ENCODE assay signal across 8 mouse cellular contexts in the genomic region with DNA sequence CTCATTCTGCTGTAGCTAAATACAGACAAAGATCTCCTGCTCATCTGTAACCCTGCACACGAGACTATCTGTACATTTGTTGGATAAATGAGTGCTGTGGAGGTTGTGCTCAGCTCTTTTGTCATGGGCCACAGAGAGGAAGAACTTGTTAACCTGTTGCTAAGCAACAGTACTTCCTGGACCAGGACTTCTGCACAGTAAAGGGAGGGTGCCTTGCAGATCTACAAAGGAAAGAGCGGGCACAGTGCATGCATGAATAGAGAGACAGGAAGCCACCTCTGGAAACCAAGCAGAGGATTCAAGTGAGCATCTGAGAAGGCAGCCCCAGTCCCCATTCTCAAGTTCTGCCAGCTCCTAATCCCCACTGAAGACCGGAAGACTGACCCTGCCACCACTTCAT. TPM values are rescaled to one million over a fixed set of nuclear protein-coding genes. Genes with fewer than 3 reads are reported as not detected.
DNase-seq lines count a peak whose midpoint lies in the region; ATAC-seq lines count a peak whose summit lies in the region.
"Had no signal": no experiment of that assay in that cellular context is flagged by ENCODE, and none has a peak within 500 bp of the region (broad histone marks: within the 10 kb centered on the region; RNA-seq: fewer than 3 reads in every experiment).

No protein-coding gene starts in this region.

- DNase-seq in neural tube, embryonic 11.5 days (ENCODE audit: low spot score), result peak; percentile 26
- DNase-seq in neural tube, embryonic 10.5 days (ENCODE audit: extremely low spot score, low spot score), result no peak
- DNase-seq in embryonic facial prominence, embryonic 14.5 days (ENCODE audit: low spot score), result peak; percentile 58
- DNase-seq in mesoderm, embryonic 11.5 days (ENCODE audit: low read depth, low spot score), result peak; percentile 33
- peak; percentile 40 for DNase-seq in thymus, postnatal 4 days
- DNase-seq in adrenal gland, adult 18-20 months (ENCODE audit: low spot score in 2 of 2), result no peak
- DNase-seq: kidney, adult 2 months had no signal

- H3K9me3 ChIP-seq in neural tube, embryonic 11.5 days (ENCODE audit: control insufficient read depth, low read length), result no peaks in the 10 kb centered on the region
- H3K9me3 ChIP-seq in embryonic facial prominence, embryonic 14.5 days (ENCODE audit: control insufficient read depth, low read length), result no peaks in the 10 kb centered on the region

- H3K4me1 ChIP-seq in neural tube, embryonic 11.5 days (ENCODE audit: control insufficient read depth, insufficient read depth, low read length), result no peaks in the 10 kb centered on the region; the same call in 1 of the 2 replicates
- H3K4me1 ChIP-seq in embryonic facial prominence, embryonic 14.5 days (ENCODE audit: control insufficient read depth, insufficient read depth, low read length), result no peaks in the 10 kb centered on the region

- H3K27me3 ChIP-seq in neural tube, embryonic 11.5 days (ENCODE audit: control insufficient read depth, insufficient read depth, low read length), result no peaks in the 10 kb centered on the region
- no peaks in the 10 kb centered on the region for H3K27me3 ChIP-seq in embryonic facial prominence, embryonic 14.5 days (replicated peaks; ENCODE audit: control insufficient read depth, insufficient read depth, low read length)

- H3K4me2 ChIP-seq in neural tube, embryonic 11.5 days (ENCODE audit: low read depth), result no peak overlapping the region
- H3K4me2 ChIP-seq in embryonic facial prominence, embryonic 14.5 days (ENCODE audit: low read depth, low read length), result no peak overlapping the region

- 30% methylated on average over 3 of the region's 3 CpGs for WGBS in neural tube, embryonic 11.5 days
- WGBS in embryonic facial prominence, embryonic 14.5 days, result 30% methylated on average over 3 of the region's 3 CpGs

- no peaks in the 10 kb centered on the region for H3K36me3 ChIP-seq in neural tube, embryonic 11.5 days (ENCODE audit: control insufficient read depth, insufficient read depth, low read length)
- no peaks in the 10 kb centered on the region for H3K36me3 ChIP-seq in embryonic facial prominence, embryonic 14.5 days (ENCODE audit: control insufficient read depth, insufficient read depth, low read length)

- H3K27ac ChIP-seq in neural tube, embryonic 11.5 days (ENCODE audit: low read depth, low read length), result no peak overlapping the region
- no peak overlapping the region for H3K27ac ChIP-seq in embryonic facial prominence, embryonic 14.5 days (replicated peaks; ENCODE audit: low read depth, low read length)

- H3K9ac ChIP-seq in neural tube, embryonic 11.5 days (ENCODE audit: low read length), result no peak overlapping the region
- H3K9ac ChIP-seq in embryonic facial prominence, embryonic 14.5 days (ENCODE audit: low read depth, low read length), result no peak overlapping the region

- 0 out of 2 replicates have a peak, but pooled peaks have one; percentile 38 for ATAC-seq in neural tube, embryonic 11.5 days (ENCODE audit: insufficient read depth, low FRiP score, low TSS enrichment)
- ATAC-seq in embryonic facial prominence, embryonic 14.5 days (ENCODE audit: low read depth), result no peak
- no peak for ATAC-seq in erythroblast, adult 5-6 weeks (replicated peaks; ENCODE audit: low FRiP score, poor library complexity, severe bottlenecking)

- H3K4me3 ChIP-seq in neural tube, embryonic 11.5 days (ENCODE audit: low read depth, low read length), result no peak overlapping the region
- H3K4me3 ChIP-seq in embryonic facial prominence, embryonic 14.5 days (ENCODE audit: low read depth, low read length), result no peak overlapping the region

RNA-seq across cellular contexts. Expression of a gene that starts 27.1 kb away (rescaled TPM):
- 18.6 and 18.9 TPM in 2 replicates for polyA plus RNA-seq in neural tube, embryonic 11.5 days (2014; fragmentation: Nextera tagmentation; extraction: Ambion mirVana)
- 38.3 and 39.7 TPM in 2 replicates for polyA plus RNA-seq in embryonic facial prominence, embryonic 14.5 days (2014; fragmentation: Nextera tagmentation; extraction: Ambion mirVana)
- 100 to 1,000 TPM; 148 to 180 TPM for total RNA-seq in adrenal gland, adult 18-20 months (2021)
- 66.7 and 81.5 TPM in 2 replicates for total RNA-seq in erythroblast, adult 5-6 weeks (2015; ENCODE audit: low replicate concordance)
- 38.6 and 47.6 TPM in 2 replicates for total RNA-seq in erythroblast, adult 5-6 weeks (2017; ENCODE audit: low replicate concordance)

Comparison
In these comparisons a context has a peak if more than half of its experiments do, and no peak if none do; other contexts are left out.
1. DNase-seq: peak in neural tube, embryonic 11.5 days (single experiment), embryonic facial prominence, embryonic 14.5 days (single experiment), mesoderm, embryonic 11.5 days (single experiment) and thymus, postnatal 4 days (single experiment); none in neural tube, embryonic 10.5 days (single experiment) and adrenal gland, adult 18-20 months (0 of 2).